Mouse (Mus musculus) forebrain, embryonic 16.5 days (tissue): Measurements from ENCODE around the gene Dcst1. TPM values are rescaled to one million over a fixed set of nuclear protein-coding genes. Genes with fewer than 3 reads are reported as not detected.
A peak's percentile ranks its signal among the peaks of the same experiment; 100 is the strongest.

Experiments used
- ATAC-seq: fragments of 200-750 bp; cut with Nextera tagmentation; 2 replicates; pipeline ENCODE4 v1.8.0; 2017; ENCODE audit warnings: mild to moderate bottlenecking, moderate library complexity
- H3K27ac ChIP-seq: fragments of 300-500 bp; sonication (generic); 2 replicates; pipeline ENCODE4 v1.5.1; 2014; ENCODE audit warnings: low read length, control low read depth
- H3K27me3 ChIP-seq: fragments of 300-500 bp; sonication (generic); replicated peaks from 2 replicates; pipeline ENCODE4 v1.6.1; 2014; ENCODE audit warnings: low read length; ENCODE audit not compliant: control insufficient read depth, insufficient read depth
- H3K36me3 ChIP-seq: fragments of 300-500 bp; sonication (generic); 2 replicates; pipeline ENCODE4 v1.6.1; 2014; ENCODE audit not compliant: control insufficient read depth, insufficient read depth
- H3K4me1 ChIP-seq: fragments of 300-500 bp; sonication (generic); replicated peaks from 2 replicates; pipeline ENCODE4 v1.6.1; 2014; ENCODE audit warnings: low read length; ENCODE audit not compliant: control insufficient read depth, insufficient read depth
- H3K4me2 ChIP-seq: fragments of 300-500 bp; sonication (generic); 2 replicates; pipeline ENCODE4 v1.6.1; 2014; ENCODE audit warnings: mild to moderate bottlenecking, low read length, control low read depth
- H3K4me3 ChIP-seq: fragments of 300-500 bp; sonication (generic); replicated peaks from 2 replicates; pipeline ENCODE4 v1.5.1; 2014; ENCODE audit warnings: mild to moderate bottlenecking, low read length, control low read depth
- H3K9ac ChIP-seq: fragments of 300-500 bp; sonication (generic); replicated peaks from 2 replicates; pipeline ENCODE4 v1.6.1; 2014; ENCODE audit warnings: low read depth, low read length, control low read depth
- H3K9me3 ChIP-seq: fragments of 300-500 bp; sonication (generic); 2 replicates; pipeline ENCODE4 v1.6.1; 2016; ENCODE audit warnings: low read length; ENCODE audit not compliant: control insufficient read depth
- WGBS: fragments of 180-500 bp; shearing (Covaris S2); extraction: QIAGEN DNeasy Blood & Tissue Kit; methylation state at CpG from one replicate; pipeline ENCODE4 v1.1.7; 2014; 5-methylcytosine and 5-hydroxymethylcytosine counted together
- polyA plus RNA-seq: library from polyadenylated mRNA; unstranded; fragments of >200 nt; fragmentation: Nextera tagmentation; extraction: Ambion mirVana; gene quantifications from 2 replicates; pipeline ENCODE4 v1.2.1, GENCODE M21; 2015

Dcst1 gene
- polyA plus RNA-seq, 1 experiment from 2014 or later, result 1.3 TPM

DNA sequence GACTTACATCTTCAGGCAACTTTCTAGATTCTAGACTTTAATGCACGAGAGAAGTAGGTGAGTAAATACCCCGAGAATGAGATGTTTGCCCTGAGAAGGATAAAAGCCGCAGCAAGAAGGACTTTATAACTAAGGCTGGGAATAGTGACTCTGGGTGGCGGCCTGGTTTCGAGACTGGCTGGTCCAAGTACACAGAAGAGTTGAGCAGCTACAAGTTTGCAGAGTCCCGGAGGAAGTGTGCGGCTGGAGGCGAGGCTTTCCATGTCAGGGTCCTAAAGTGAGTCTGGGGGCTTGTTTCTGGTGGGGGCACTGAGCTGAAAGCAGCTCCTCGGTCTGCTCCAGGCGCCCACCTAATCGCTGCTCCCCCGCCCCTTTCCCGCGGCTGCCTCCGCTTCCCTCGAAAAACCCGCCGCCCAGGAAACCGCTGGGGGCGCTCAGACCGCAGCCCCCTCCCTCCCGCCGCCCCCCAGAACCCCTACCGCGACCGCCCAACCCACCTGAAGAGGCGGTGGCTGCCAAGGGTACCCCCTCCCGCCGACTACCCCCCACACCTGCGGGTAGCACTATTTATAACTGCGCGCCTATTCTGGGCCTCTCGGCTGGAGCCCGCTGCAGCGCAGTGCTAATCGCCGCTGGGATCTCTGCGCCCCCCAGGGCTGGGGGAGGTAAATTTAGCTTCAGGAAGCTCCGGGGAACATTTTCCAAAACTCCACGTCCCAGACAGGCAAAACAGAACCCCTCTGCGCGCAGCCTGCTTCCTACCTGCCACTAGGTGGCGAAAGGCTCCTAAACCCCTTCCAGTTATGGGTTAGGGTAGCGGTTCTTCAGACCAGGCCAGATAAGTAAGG lies 31.0 kb upstream of the Dcst1 start:
- peaks cover 13% of the 10 kb centered on the region for H3K27me3 ChIP-seq
- no peaks in the 10 kb centered on the region for H3K9me3 ChIP-seq
- no peak overlapping the region for H3K27ac ChIP-seq
- peak overlapping the region; percentile 61 for H3K4me2 ChIP-seq
- ATAC-seq, result no peak
- peak overlapping the region; percentile 48 for H3K9ac ChIP-seq
- peaks cover 50% of the 10 kb centered on the region for H3K4me1 ChIP-seq
- peaks cover 4% of the 10 kb centered on the region; the same call in 1 of the 2 replicates for H3K36me3 ChIP-seq
- under 1% methylated on average over 43 of the region's 44 CpGs for WGBS
- H3K4me3 ChIP-seq, result peak overlapping the region; percentile 47

DNA sequence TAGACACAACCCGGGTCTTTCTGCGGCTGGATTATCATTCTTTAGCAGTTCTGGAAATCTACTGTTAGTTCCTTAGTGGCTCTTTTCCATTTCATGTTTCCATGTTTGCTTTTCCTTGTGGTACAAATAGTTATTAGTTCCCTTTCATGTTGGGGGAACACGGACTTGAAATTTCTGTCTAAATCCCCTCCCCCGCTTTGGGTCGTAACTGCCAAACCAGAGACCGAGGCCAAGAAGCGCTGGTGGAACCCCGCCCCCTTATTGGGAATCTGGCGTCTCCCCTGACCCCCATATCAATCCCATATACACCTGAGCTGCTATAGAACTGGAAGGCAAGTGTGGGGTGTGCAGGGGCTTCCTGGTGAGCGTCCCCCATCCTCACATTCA lies 30.4 kb upstream of the Dcst1 start:
- no peak overlapping the region for H3K9ac ChIP-seq
- ATAC-seq, result no peak
- H3K4me3 ChIP-seq, result peak overlapping the region; percentile 40; the same call in 1 of the 2 replicates
- H3K27ac ChIP-seq, result no peak overlapping the region
- peak overlapping the region; percentile 71 for H3K4me2 ChIP-seq
- H3K4me1 ChIP-seq, result peaks cover 55% of the 10 kb centered on the region
- H3K36me3 ChIP-seq, result peaks cover 2% of the 10 kb centered on the region; the same call in 1 of the 2 replicates
- 4% methylated on average over 10 of the region's 10 CpGs for WGBS
- peaks cover 13% of the 10 kb centered on the region for H3K27me3 ChIP-seq
- no peaks in the 10 kb centered on the region for H3K9me3 ChIP-seq

DNA sequence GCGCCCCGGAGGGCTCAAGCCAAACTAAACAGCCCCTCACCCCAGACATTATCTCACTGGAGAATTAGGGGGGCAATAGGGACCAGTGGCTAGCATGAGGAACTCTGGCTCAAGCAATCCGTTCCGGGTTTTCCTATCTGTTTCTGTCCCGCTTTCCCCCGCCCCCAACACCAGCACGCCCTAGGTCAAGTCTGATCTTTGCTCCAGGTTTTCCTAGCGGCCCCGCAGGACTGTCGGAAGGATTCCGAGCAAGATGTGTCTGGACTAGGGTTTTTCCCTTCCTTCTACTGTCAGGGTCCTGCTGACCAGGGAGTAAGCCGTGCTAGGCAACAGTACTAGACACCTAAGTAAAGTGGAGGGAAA lies 29.8 kb upstream of the Dcst1 start:
- peaks cover 55% of the 10 kb centered on the region for H3K4me1 ChIP-seq
- H3K4me2 ChIP-seq, result peak overlapping the region; percentile 71
- H3K9ac ChIP-seq, result 0 out of 2 replicates have a peak overlapping the region, but pooled peaks have one; percentile 41
- H3K4me3 ChIP-seq, result peak overlapping the region; percentile 40
- H3K9me3 ChIP-seq, result no peaks in the 10 kb centered on the region
- ATAC-seq, result no peak
- H3K36me3 ChIP-seq, result peaks cover under 1% of the 10 kb centered on the region; the same call in 1 of the 2 replicates
- H3K27me3 ChIP-seq, result peaks cover 13% of the 10 kb centered on the region
- no peak overlapping the region for H3K27ac ChIP-seq
- WGBS, result 3% methylated on average over 12 of the region's 12 CpGs

DNA sequence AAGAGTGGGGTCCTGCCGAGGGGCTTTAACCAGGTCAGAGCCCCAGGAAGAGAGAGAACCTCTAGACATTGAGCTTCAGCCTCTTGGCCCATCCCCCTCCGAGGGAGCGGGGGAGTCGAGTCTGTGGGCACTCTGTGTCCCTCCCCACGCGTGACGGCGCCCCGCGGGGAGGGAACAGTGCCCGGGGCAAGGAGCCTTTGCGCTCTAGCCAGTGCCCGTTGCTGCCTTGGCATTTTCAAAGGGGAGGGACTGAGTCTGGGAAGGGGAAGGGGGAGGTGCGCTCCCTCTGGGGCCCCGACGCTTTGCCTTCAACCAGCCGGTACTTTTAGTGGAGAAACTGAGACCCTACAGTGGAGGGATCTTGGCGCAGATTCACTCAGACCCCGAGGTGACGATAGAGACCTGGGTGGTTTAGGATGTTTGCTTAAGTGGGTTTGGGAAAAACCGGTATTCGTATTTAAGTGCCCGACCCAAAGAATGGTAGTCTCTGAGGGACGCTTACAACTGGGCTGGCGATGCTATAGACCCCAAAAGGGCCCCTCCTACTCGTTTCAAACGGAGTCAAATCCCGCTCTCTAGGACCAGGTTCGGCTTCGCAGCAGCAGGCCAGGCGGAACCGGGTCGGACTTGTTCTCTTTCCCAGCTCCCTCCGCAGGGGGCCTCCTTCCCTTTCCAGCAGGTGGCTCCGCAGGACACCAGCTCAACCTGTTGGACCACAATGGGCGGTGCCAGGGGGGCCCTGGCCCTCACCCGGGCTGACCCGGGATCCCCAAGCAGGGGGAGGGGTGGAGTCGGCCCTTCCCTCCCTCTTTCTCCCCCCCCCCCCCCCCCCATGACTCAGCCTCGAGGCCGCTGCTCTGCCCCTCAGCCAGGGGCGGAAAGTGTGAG lies 29.2 kb upstream of the Dcst1 start, which contains the start of gene Zbtb7b:
Gene Zbtb7b, minus strand, starts transcription at position 771 of the 888 bp plus-strand sequence.
- peak within 1 kb of the TSS; percentile 71 for H3K4me2 ChIP-seq
- peak within 1 kb of the TSS; percentile 47 for H3K9ac ChIP-seq
- H3K4me3 ChIP-seq, result peak within 1 kb of the TSS; percentile 40
- H3K36me3 ChIP-seq, result no peaks in the 10 kb centered on the region
- peak; percentile 54 for ATAC-seq
- under 1% methylated on average over 38 of the region's 42 CpGs for WGBS
- H3K4me1 ChIP-seq, result peaks cover 55% of the 10 kb centered on the region
- peak within 1 kb of the TSS; percentile 29 for H3K27ac ChIP-seq
- no peaks in the 10 kb centered on the region for H3K9me3 ChIP-seq
- peaks cover 13% of the 10 kb centered on the region for H3K27me3 ChIP-seq

DNA sequence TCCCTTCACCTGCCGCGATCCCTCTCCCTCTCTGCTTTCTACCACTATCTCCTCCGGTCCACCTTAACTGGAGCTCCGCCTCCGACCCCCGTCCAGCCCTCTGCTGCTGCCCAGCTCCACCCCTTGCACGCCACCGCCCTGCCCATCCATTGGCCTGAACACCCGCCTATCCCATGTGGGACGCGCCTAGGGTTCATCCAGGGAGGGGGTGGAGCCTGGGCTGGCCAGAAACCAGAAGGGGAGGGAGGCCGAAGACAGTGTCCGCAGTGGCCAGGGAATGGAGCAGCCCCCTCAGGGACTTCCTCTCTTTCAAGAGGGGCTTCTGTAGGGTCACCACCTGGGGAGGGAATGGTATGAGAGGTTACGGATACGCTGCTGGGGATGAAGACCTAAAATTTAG lies 28.6 kb upstream of the Dcst1 start:
- Histone ChIP-seq H3K4me1 (peaks cover 55% of the 10 kb centered on the region), H3K36me3 (no peaks in the 10 kb centered on the region), H3K4me3 (peak overlapping the region; percentile 40), H3K9ac (peak overlapping the region; percentile 47), H3K4me2 (peak overlapping the region; percentile 71), H3K9me3 (no peaks in the 10 kb centered on the region), H3K27ac (peak overlapping the region; percentile 29), H3K27me3 (peaks cover 13% of the 10 kb centered on the region)
- WGBS, result 0% methylated on average over 15 of the region's 15 CpGs
- ATAC-seq, result peak; percentile 93

DNA sequence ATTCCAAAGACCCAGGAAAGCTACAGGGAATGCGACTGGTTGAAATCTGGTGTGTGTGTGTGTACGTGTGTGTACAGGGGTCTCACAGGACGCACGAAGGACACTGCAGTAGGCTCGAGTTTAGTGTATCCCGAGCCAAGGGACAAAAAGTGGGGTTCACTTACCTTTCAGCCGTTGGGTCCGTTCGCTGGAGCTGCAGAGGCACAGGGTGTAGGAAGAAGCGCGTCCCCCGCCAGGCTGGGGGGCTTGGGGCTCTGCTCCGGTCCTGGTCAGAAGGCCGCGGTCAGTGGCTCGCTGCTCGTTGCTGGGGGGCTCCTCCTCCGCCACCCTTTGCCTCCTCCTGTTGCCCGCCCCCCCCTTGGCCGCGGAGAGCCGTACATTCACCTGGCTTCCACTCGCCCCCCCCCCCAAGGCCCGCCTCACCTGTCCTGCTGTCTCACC lies 27.8 kb upstream of the Dcst1 start:
- peaks cover 13% of the 10 kb centered on the region for H3K27me3 ChIP-seq

GRCm38 (mm10) chr3:89391663-89392511 lies 26.8 kb upstream of the Dcst1 start:
- Histone ChIP-seq H3K27ac (no peak overlapping the region), H3K4me2 (peak overlapping the region; percentile 71), H3K27me3 (peaks cover 13% of the 10 kb centered on the region), H3K9me3 (no peaks in the 10 kb centered on the region), H3K4me3 (peak overlapping the region; percentile 40), H3K4me1 (peaks cover 61% of the 10 kb centered on the region), H3K36me3 (no peaks in the 10 kb centered on the region), H3K9ac (peak overlapping the region; percentile 42)
- ATAC-seq, result no peak
- WGBS, result 0% methylated on average over 55 of the region's 56 CpGs

More for the DNA sequence above, 27.8 kb upstream of the Dcst1 start:
- ATAC-seq, result no peak
- peaks cover 61% of the 10 kb centered on the region for H3K4me1 ChIP-seq
- peak overlapping the region; percentile 40 for H3K4me3 ChIP-seq
- H3K27ac ChIP-seq, result no peak overlapping the region
- peak overlapping the region; percentile 44; the same call in 1 of the 2 replicates for H3K9ac ChIP-seq
- peak overlapping the region; percentile 71 for H3K4me2 ChIP-seq
- WGBS, result under 1% methylated on average over 16 of the region's 24 CpGs
- no peaks in the 10 kb centered on the region for H3K36me3 ChIP-seq
- H3K9me3 ChIP-seq, result no peaks in the 10 kb centered on the region

GRCm38 (mm10) chr3:89390699-89391662 lies 25.9 kb upstream of the Dcst1 start:
- peaks cover 57% of the 10 kb centered on the region for H3K4me1 ChIP-seq
- H3K36me3 ChIP-seq, result no peaks in the 10 kb centered on the region
- H3K4me3 ChIP-seq, result peak overlapping the region; percentile 40
- WGBS, result 6% methylated on average over 19 of the region's 19 CpGs
- H3K27ac ChIP-seq, result no peak overlapping the region
- peaks cover 13% of the 10 kb centered on the region for H3K27me3 ChIP-seq
- no peaks in the 10 kb centered on the region for H3K9me3 ChIP-seq
- no peak for ATAC-seq
- H3K9ac ChIP-seq, result peak overlapping the region; percentile 42
- H3K4me2 ChIP-seq, result peak overlapping the region; percentile 71
